ENCODE assay signal across 9 mouse cellular contexts in the genomic region with DNA sequence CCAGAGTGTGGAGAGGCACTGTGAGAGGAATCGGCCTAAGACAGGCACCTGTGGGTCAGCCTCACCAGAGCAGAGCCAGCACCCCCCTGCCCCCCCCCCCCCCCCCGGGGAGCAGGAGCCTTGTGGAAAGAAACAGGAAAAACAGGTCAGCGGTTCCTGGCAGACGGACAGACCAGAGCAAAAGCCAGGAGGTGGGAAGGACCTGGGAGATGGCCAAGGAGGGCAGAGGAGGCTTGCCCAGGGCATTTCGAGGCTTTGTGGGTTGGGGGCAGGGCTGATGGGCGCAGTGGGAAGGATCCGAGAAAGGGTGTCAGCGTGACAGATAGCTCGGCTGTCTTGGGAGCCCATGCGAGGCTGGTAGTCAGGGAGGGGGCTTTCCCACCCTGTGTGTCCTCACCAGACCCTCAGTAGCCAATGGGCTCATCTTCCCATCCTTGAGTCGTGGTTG. TPM values are rescaled to one million over a fixed set of nuclear protein-coding genes. Genes with fewer than 3 reads are reported as not detected.
DNase-seq lines count a peak whose midpoint lies in the region; ATAC-seq lines count a peak whose summit lies in the region.
"Had no signal": no experiment of that assay in that cellular context is flagged by ENCODE, and none has a peak within 500 bp of the region (broad histone marks: within the 10 kb centered on the region; RNA-seq: fewer than 3 reads in every experiment).

No protein-coding gene starts in this region.

- H3K9me3 ChIP-seq in heart, embryonic 12.5 days (replicated peaks), result no peaks in the 10 kb centered on the region
- no peaks in the 10 kb centered on the region for H3K9me3 ChIP-seq in neural tube, embryonic 15.5 days (replicated peaks)
- H3K9me3 ChIP-seq: embryonic facial prominence, embryonic 12.5 days had no signal

- no peak overlapping the region for H3K9ac ChIP-seq in heart, embryonic 12.5 days
- no peak overlapping the region for H3K9ac ChIP-seq in neural tube, embryonic 15.5 days (replicated peaks)
- H3K9ac ChIP-seq: embryonic facial prominence, embryonic 12.5 days had no signal

- no peak overlapping the region for H3K4me2 ChIP-seq in heart, embryonic 12.5 days
- H3K4me2 ChIP-seq in neural tube, embryonic 15.5 days, result no peak overlapping the region
- H3K4me2 ChIP-seq: embryonic facial prominence, embryonic 12.5 days had no signal

- H3K27ac ChIP-seq in heart, embryonic 12.5 days (ENCODE audit: poor library complexity, severe bottlenecking), result no peak overlapping the region
- H3K27ac ChIP-seq in neural tube, embryonic 15.5 days (replicated peaks), result peak overlapping the region; percentile 82
- H3K27ac ChIP-seq: embryonic facial prominence, embryonic 12.5 days had no signal

- H3K27me3 ChIP-seq in heart, embryonic 12.5 days (replicated peaks), result 0 out of 2 replicates have a peak, but pooled peaks cover 6% of the 10 kb centered on the region
- H3K27me3 ChIP-seq in neural tube, embryonic 15.5 days (replicated peaks), result no peaks in the 10 kb centered on the region
- H3K27me3 ChIP-seq: embryonic facial prominence, embryonic 12.5 days had no signal

- 58% methylated on average over 11 of the region's 11 CpGs for WGBS in heart, embryonic 12.5 days
- 50% methylated on average over 11 of the region's 11 CpGs for WGBS in neural tube, embryonic 15.5 days

- no peaks in the 10 kb centered on the region for H3K4me1 ChIP-seq in heart, embryonic 12.5 days (replicated peaks)
- peaks cover 57% of the 10 kb centered on the region for H3K4me1 ChIP-seq in neural tube, embryonic 15.5 days
- H3K4me1 ChIP-seq: embryonic facial prominence, embryonic 12.5 days had no signal

- H3K4me3 ChIP-seq in heart, embryonic 12.5 days, result no peak overlapping the region
- no peak overlapping the region for H3K4me3 ChIP-seq in neural tube, embryonic 15.5 days (replicated peaks)
- H3K4me3 ChIP-seq: embryonic facial prominence, embryonic 12.5 days had no signal

- H3K36me3 ChIP-seq in heart, embryonic 12.5 days, result peaks cover 66% of the 10 kb centered on the region
- peaks cover 81% of the 10 kb centered on the region for H3K36me3 ChIP-seq in neural tube, embryonic 15.5 days

- ATAC-seq in heart, embryonic 12.5 days (ENCODE audit: insufficient number of reproducible peaks, low FRiP score), result no peak
- ATAC-seq in neural tube, embryonic 15.5 days (ENCODE audit: low FRiP score), result peak; percentile 61
- no peak for ATAC-seq in erythroid progenitor cell, adult 5-6 weeks (replicated peaks; ENCODE audit: low FRiP score, poor library complexity, severe bottlenecking)
- ATAC-seq in megakaryocyte, adult 5-6 weeks (ENCODE audit: poor library complexity, severe bottlenecking), result no peak

- DNase-seq in heart, adult 11 months, result peak; percentile 96
- DNase-seq in 3134 (ENCODE audit: extremely low read depth, insufficient read length, low spot score), result peak; percentile 84
- DNase-seq in cerebellum, adult 18-20 months, result peak; percentile 78 to 79
- DNase-seq in kidney, adult 9 months, result peak; percentile 96

RNA-seq across cellular contexts. Expression of gene Ppara, which starts 31.6 kb away (rescaled TPM):
- 2.3 and 3.3 TPM in 2 replicates for polyA plus RNA-seq in heart, embryonic 12.5 days (2016; fragmentation: Nextera tagmentation; extraction: Ambion mirVana)
- 1.5 and 2.0 TPM in 2 replicates for polyA plus RNA-seq in neural tube, embryonic 15.5 days (2015; fragmentation: Nextera tagmentation; extraction: Ambion mirVana)
- total RNA-seq in erythroid progenitor cell, adult 5-6 weeks (2015; ENCODE audit: low replicate concordance), result not detected in 2 replicates
- not detected in 2 replicates for total RNA-seq in erythroid progenitor cell, adult 5-6 weeks (2017; ENCODE audit: low replicate concordance)
- not detected in 2 replicates for total RNA-seq in megakaryocyte, adult 5-6 weeks (2015)
- not detected in 2 replicates for total RNA-seq in megakaryocyte, adult 5-6 weeks (2017)
